ENCODE assay signal across 8 mouse cellular contexts in genomic region chr2:180920810-180921400, GRCm38 (mm10). TPM values are rescaled to one million over a fixed set of nuclear protein-coding genes. Genes with fewer than 3 reads are reported as not detected.
A peak's percentile ranks its signal among the peaks of the same experiment; 100 is the strongest.
DNase-seq lines count a peak whose midpoint lies in the region; ATAC-seq lines count a peak whose summit lies in the region.

TSS of gene Ythdf1 (minus strand) at chr2:180920949.

- ATAC-seq in megakaryocyte progenitor cell, adult 5-6 weeks (replicated peaks; ENCODE audit: poor library complexity) = peak; percentile 80

- peak; percentile 98 for DNase-seq in adipocyte (ENCODE audit: low spot score)
- peak; percentile 99 for DNase-seq in embryo, embryonic 10 days (ENCODE audit: low spot score)
- peak; percentile 99 for DNase-seq in gastrocnemius, postnatal 10 days
- peak; percentile 99 for DNase-seq in induced T-regulatory cell, adult 2 months (ENCODE audit: low read depth)
- DNase-seq in left cerebral cortex, adult 9 months (ENCODE audit: low spot score in 2 of 2) = peak; percentile 90 to 94
- DNase-seq in right cerebral cortex, postnatal 14 days = peak; percentile 98
- DNase-seq in urinary bladder, postnatal 36 days (ENCODE audit: low spot score in 2 of 2) = peak; percentile 98

RNA-seq across cellular contexts. Expression of gene Ythdf1, which starts in this region (rescaled TPM):
- total RNA-seq in gastrocnemius, postnatal 10 days (2021) = 10 to 100 TPM; 34.3 to 38.9 TPM
- 69.2 and 75.6 TPM in 2 replicates for total RNA-seq in megakaryocyte progenitor cell, adult 5-6 weeks (2015)
- 27.0 and 32.9 TPM in 2 replicates for total RNA-seq in megakaryocyte progenitor cell, adult 5-6 weeks (2017)

Comparison
In these comparisons a context has a peak if more than half of its experiments do, and no peak if none do; other contexts are left out.
1. Peak in every context shown above with its lines: DNase-seq and ATAC-seq.